Mouse (Mus musculus) stomach, embryonic 14.5 days (tissue): ENCODE measurements around the gene Ccr1. TPM values are rescaled to one million over a fixed set of nuclear protein-coding genes. Genes with fewer than 3 reads are reported as not detected.
"Not testable (repeated sequence)": the region's sequence is repeated elsewhere in the genome, so short reads cannot be mapped to it uniquely, and the experiment has no call there.

Experiments used
- ATAC-seq: fragments of 200-750 bp; cut with Nextera tagmentation; 2 replicates; pipeline ENCODE4 v1.8.0; 2017; ENCODE audit warnings: low read depth, moderate TSS enrichment; ENCODE audit not compliant: insufficient number of reproducible peaks, insufficient read depth, low FRiP score
- H3K27ac ChIP-seq: fragments of 300-500 bp; sonication (generic); 2 replicates; pipeline ENCODE4 v1.5.1; 2014; ENCODE audit warnings: mild to moderate bottlenecking, low read length, moderate library complexity, mixed read lengths
- H3K27me3 ChIP-seq: fragments of 300-500 bp; sonication (generic); 2 replicates; pipeline ENCODE4 v1.6.1; 2014; ENCODE audit warnings: low read length, control low read depth, mixed read lengths; ENCODE audit not compliant: control insufficient read depth, insufficient read depth
- H3K36me3 ChIP-seq: fragments of 300-500 bp; sonication (generic); 2 replicates; pipeline ENCODE4 v1.6.1; 2014; ENCODE audit warnings: mild to moderate bottlenecking, control low read depth, low read length, moderate library complexity, mixed read lengths; ENCODE audit not compliant: control insufficient read depth, insufficient read depth
- H3K4me1 ChIP-seq: fragments of 300-500 bp; sonication (generic); 2 replicates; pipeline ENCODE4 v1.6.1; 2014; ENCODE audit warnings: low read length, control low read depth, mixed read lengths; ENCODE audit not compliant: control insufficient read depth, insufficient read depth
- H3K4me2 ChIP-seq: fragments of 300-500 bp; sonication (generic); replicated peaks from 2 replicates; pipeline ENCODE4 v1.6.1; 2014; ENCODE audit warnings: low read depth, low read length, control low read depth
- H3K4me3 ChIP-seq: fragments of 300-500 bp; sonication (generic); 2 replicates; pipeline ENCODE4 v1.5.1; 2014; ENCODE audit warnings: low read depth, low read length, control low read depth
- H3K9ac ChIP-seq: fragments of 300-500 bp; sonication (generic); replicated peaks from 2 replicates; pipeline ENCODE4 v1.6.1; 2014; ENCODE audit warnings: low read depth, mild to moderate bottlenecking, control low read depth, low read length, moderate library complexity, mixed read lengths
- H3K9me3 ChIP-seq: fragments of 300-500 bp; sonication (generic); 2 replicates; pipeline ENCODE4 v1.6.1; 2016; ENCODE audit warnings: low read depth, low read length, control low read depth; ENCODE audit not compliant: control insufficient read depth
- WGBS: fragments of 180-500 bp; shearing (Covaris S2); extraction: QIAGEN DNeasy Blood & Tissue Kit; methylation state at CpG from one replicate; pipeline ENCODE4 v1.1.7; 2014; 5-methylcytosine and 5-hydroxymethylcytosine counted together
- polyA plus RNA-seq: library from polyadenylated mRNA; unstranded; fragments of >200 nt; fragmentation: Nextera tagmentation; extraction: Ambion mirVana; gene quantifications from 2 replicates; pipeline ENCODE4 v1.2.1, GENCODE M21; 2014

Ccr1 gene
- polyA plus RNA-seq, 1 experiment from 2014 or later, result 5.3 TPM

DNA sequence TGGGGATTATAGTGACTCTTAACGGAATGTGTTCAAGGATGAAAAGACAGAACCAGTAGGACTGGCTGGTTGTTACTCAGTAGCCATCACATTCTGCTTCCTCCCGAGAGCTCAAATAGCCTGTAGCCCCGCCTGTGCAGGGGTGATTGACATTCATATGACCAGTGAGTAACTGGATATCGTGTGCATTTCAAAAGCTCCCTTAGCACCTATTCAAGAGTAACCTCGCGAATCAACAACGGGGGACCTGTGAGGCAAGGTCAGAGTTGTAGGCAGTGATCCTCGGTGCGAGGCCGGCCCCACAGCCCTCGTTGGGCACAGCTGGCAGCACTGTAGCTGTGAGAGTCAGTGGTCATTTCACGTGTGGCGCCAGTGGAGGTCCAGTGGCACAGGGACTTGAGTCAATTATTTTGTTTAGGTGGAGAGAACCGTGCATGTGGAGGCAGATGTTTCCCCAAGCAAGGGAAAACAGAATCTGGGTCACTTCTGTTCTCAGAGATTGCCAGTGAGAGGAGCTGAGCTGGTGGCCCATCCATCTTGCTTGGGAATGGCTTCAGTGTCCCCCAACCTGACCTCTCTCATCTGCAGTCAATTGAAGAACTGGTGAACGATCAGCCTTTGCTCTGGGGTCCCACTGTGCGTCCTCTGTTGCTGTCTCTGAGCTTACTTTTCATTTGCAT is 41.1 kb downstream of the Ccr1 start:
- no peak for ATAC-seq
- Histone ChIP-seq H3K9ac (no peak overlapping the region), H3K4me3 (no peak overlapping the region), H3K4me2 (no peak overlapping the region), H3K9me3 (no peaks in the 10 kb centered on the region), H3K36me3 (no peaks in the 10 kb centered on the region), H3K27ac (no peak overlapping the region), H3K4me1 (no peaks in the 10 kb centered on the region), H3K27me3 (no peaks in the 10 kb centered on the region)
- WGBS, result 54% methylated on average over 16 of the region's 16 CpGs

DNA sequence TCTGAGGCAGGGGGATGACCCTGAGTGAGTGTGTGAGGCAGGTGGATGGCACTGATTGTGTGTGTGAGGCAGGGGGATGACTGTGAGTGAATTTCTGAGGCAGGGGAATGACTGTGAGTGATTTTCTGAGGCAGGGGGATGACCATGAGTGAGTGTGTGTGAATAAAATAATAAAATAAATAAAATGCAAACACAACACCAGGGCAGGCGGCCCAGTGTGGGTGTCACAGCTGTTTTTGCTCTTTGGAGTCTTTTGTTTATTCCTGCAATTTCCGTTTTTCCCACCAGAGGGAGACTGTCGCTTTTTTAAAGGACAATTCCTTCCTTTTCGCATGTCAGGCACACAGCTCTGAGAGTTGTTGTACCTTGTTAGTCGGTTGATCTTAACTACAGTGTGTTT is 42.5 kb downstream of the Ccr1 start:
- 4% methylated on average over 5 of the region's 5 CpGs for WGBS
- not testable (repeated sequence) for H3K9ac ChIP-seq, H3K9me3 ChIP-seq, H3K36me3 ChIP-seq, H3K4me3 ChIP-seq, H3K27ac ChIP-seq, H3K4me1 ChIP-seq, ATAC-seq, H3K27me3 ChIP-seq
- H3K4me2 ChIP-seq, result peak overlapping the region; percentile 41; the same call in 1 of the 2 replicates

DNA sequence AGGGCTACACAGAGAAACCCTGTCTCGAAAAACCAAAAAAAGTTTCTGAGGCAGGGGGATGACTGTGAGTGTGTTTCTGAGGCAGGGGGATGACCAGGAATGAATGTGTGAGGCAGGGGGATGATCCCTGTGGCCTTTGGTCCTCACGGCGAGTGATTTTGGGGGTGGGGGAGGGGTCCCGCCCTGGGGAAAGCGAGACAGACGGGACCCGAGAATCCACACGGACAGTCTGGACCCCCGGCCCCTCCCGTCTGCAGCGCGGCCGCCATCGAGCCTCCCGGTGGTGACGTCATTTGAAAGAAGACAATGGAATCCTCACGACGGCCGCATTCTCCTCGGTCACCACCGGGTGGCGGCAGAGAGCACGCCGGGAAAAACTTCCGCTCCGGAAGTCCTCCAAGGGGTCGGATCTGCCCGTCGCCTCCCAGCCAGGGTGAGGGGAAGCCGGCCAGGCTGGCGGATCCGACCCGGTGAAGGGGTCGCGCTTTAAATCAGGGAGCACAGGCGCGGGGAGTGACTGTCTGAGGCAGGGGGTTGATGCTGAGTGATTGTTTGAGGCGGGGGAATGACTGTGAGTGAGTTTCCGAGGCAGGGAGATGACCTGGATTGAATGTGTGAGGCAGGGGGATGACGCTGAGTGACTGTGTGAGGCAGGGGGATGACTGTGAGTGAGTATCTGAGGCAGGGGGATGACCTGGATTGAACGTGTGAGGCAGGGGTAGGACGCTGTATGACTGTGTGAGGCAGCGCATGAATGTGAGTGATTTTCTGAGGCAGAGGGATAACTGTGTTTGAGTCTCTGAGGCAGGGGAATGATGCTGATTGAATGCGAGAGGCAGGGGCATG is 43.2 kb downstream of the Ccr1 start:
- Histone ChIP-seq H3K36me3 (no peaks in the 10 kb centered on the region), H3K4me2 (peak overlapping the region; percentile 60), H3K4me1 (no peaks in the 10 kb centered on the region), H3K27me3 (no peaks in the 10 kb centered on the region), H3K27ac (peak overlapping the region; percentile 86), H3K9ac (peak overlapping the region; percentile 38), H3K4me3 (peak overlapping the region; percentile 54), H3K9me3 (no peaks in the 10 kb centered on the region)
- ATAC-seq, result peak; percentile 84
- WGBS, result 4% methylated on average over 32 of the region's 44 CpGs

DNA sequence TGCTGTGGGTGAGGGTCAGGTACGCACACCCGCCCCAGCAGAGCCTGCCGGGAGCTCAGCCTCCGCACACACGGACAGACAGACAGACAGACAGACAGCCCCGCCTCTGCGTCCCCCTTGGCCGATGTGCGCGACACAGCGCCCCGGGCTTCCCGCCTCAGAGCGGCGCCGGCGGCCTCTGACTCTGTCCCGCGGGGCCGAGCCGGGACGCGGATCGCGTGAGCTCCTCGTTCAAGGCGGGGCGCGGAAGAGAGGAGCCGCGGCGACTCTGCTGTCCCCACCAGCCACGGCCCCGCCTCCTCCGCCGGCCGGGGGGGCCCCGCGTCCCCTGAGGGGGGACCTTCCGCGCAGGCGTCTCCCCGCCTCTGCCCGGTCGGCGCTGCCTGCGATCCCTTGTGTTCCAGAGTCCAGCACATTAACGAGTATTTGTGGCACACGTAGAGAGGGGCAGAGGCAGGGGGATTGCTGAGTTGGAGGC is 43.9 kb downstream of the Ccr1 start:
- peak; percentile 89 for ATAC-seq
- no peaks in the 10 kb centered on the region for H3K9me3 ChIP-seq
- H3K4me1 ChIP-seq, result no peaks in the 10 kb centered on the region
- H3K27me3 ChIP-seq, result no peaks in the 10 kb centered on the region
- H3K9ac ChIP-seq, result peak overlapping the region; percentile 38
- H3K36me3 ChIP-seq, result no peaks in the 10 kb centered on the region
- WGBS, result under 1% methylated on average over 39 of the region's 49 CpGs
- H3K4me3 ChIP-seq, result peak overlapping the region; percentile 54
- H3K27ac ChIP-seq, result peak overlapping the region; percentile 86
- H3K4me2 ChIP-seq, result peak overlapping the region; percentile 60

DNA sequence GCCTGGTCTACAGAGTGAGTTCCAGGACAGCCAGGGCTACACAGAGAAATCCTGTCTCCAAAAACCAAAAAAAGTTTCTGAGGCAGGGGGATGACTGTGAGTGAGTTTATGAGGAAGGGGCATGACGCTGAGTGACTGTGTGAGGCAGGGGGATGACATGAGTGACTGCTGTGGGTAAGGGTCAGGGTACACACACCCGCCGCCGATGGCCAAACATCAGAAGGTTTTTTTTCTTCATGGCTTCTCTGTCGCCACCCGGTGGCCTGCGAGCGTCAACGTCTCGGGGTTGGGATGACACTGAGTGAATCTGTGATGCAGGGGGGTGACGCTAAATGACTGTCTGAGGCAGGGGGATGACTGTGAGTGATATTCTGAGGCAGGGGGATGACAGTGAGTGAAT is 44.5 kb downstream of the Ccr1 start:
- 0% methylated on average over 11 of the region's 11 CpGs for WGBS
- H3K27me3 ChIP-seq, H3K36me3 ChIP-seq, H3K9me3 ChIP-seq, H3K9ac ChIP-seq, H3K4me1 ChIP-seq: not testable (repeated sequence)
- Histone ChIP-seq H3K4me3 (peak overlapping the region; percentile 54), H3K4me2 (peak overlapping the region; percentile 60), H3K27ac (peak overlapping the region; percentile 6; the same call in 1 of the 2 replicates)
- peak; percentile 42 for ATAC-seq

DNA sequence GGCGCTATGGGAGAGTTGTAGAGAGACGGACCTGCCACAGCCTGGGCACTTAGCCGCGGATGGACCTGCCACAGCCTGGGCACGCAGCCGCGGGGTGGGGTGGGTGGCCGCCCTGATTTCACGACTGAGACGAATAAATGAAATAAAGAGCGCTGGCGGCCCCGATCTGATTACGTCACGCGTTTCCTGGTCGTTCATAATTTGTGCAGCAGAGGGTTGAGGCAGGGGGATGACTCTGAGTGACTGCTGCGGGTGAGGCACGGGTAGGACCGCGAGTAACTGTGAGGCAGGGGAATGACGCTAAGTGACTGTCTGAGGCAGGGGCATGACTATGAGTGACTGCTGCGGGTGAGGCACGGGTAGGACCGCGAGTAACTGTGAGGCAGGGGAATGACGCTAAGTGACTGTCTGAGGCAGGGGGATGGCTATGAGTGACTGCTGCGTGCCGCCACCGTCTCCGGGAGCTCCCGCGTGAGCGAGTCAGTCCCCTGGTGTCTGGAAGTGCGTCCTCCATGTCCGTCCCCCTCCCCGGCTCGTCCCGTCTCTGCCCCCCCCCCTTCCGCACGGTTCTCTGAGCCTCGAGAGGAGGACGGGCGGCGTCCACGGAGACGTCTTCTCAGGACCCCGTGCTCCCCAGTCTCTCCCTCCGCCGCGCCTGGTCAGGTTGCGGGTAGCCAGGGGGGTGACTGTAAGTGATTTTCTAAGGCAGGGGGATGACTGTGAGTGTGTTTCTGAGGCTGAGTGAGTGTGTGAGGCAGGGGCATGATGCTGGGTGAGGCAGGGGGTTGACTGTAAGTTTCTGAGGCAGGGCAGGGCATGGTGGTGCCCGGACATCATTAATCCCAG is 45.1 kb downstream of the Ccr1 start:
- H3K27ac ChIP-seq, result peak overlapping the region; percentile 6; the same call in 1 of the 2 replicates
- 5% methylated on average over 50 of the region's 53 CpGs for WGBS
- ATAC-seq, result 0 out of 2 replicates have a peak, but pooled peaks have one; percentile 1
- H3K9ac ChIP-seq, result no peak overlapping the region; the same call in 1 of the 2 replicates
- no peaks in the 10 kb centered on the region for H3K27me3 ChIP-seq
- no peaks in the 10 kb centered on the region for H3K4me1 ChIP-seq
- H3K4me2 ChIP-seq, result peak overlapping the region; percentile 60
- H3K9me3 ChIP-seq, result no peaks in the 10 kb centered on the region
- H3K36me3 ChIP-seq, result no peaks in the 10 kb centered on the region
- H3K4me3 ChIP-seq, result peak overlapping the region; percentile 29
